Mouse (Mus musculus) limb, embryonic 10.5 days (tissue): ENCODE data around the gene Patl2. TPM values are rescaled to one million over a fixed set of nuclear protein-coding genes. Genes with fewer than 3 reads are reported as not detected.

Source experiments
- DNase-seq: peaks from one replicate; pipeline ENCODE4 v3.0.0-alpha.2; 2017; ENCODE audit warnings: low spot score
- H3K27ac ChIP-seq: fragments of 300-500 bp; sonication (generic); 2 replicates; pipeline ENCODE4 v1.5.1; 2016; ENCODE audit warnings: mild to moderate bottlenecking
- H3K27me3 ChIP-seq: fragments of 300-500 bp; sonication (generic); 2 replicates; pipeline ENCODE4 v1.6.1; 2016; ENCODE audit warnings: low read depth, mild to moderate bottlenecking; ENCODE audit not compliant: poor library complexity, severe bottlenecking
- H3K36me3 ChIP-seq: fragments of 300-500 bp; sonication (generic); 2 replicates; pipeline ENCODE4 v1.6.1; 2016; ENCODE audit warnings: mild to moderate bottlenecking, moderate library complexity
- H3K4me1 ChIP-seq: fragments of 300-500 bp; sonication (generic); 2 replicates; pipeline ENCODE4 v1.6.1; 2016
- H3K4me3 ChIP-seq: fragments of 300-500 bp; sonication (generic); 2 replicates; pipeline ENCODE4 v1.5.1; 2016; ENCODE audit warnings: mild to moderate bottlenecking, moderate library complexity
- H3K9me3 ChIP-seq: fragments of 300-500 bp; sonication (generic); replicated peaks from 2 replicates; pipeline ENCODE4 v1.6.1; 2016; ENCODE audit warnings: mild to moderate bottlenecking
- WGBS: fragments of 180-500 bp; shearing (Covaris S2); methylation state at CpG from one replicate; pipeline ENCODE4 v1.1.7; 2016; 5-methylcytosine and 5-hydroxymethylcytosine counted together
- polyA plus RNA-seq: library from polyadenylated mRNA; unstranded; fragments of >200 nt; fragmentation: Nextera tagmentation; extraction: Ambion mirVana; gene quantifications from 2 replicates; pipeline ENCODE4 v1.2.1, GENCODE M21; 2016

Patl2 gene
- polyA plus RNA-seq, 1 experiment from 2014 or later: not detected

DNA sequence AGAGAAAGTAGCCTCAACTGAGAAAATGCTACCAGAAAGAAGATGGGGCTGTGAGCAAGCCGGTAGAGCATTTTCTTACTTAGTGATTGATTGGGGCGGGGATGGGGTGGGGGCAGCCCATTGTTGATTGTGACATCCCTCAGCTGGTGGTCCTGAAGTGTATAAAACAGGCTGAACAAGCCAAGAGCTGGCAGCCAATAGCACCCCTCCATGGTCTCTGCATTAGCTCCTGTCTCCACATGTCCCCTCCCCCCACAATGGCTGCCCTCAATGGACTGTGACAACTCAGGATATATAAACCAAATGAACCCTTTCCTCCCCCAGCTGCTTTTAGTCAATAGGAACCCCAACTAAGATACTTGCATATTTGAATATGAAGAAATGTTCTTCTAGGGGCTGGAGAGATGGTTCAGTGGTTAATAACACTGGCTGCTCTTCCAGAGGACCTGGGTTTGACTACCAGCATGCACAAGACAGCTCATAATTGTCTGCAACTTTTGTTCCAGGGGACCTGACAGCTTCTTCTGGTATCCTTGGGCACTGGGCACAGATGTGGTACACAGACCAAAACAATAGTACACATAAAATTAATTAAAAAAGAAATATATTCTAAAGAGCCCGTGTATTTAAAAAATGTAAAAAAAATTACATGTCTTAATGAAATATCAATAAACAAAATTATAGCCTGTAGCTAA lies 24.7 kb upstream of the Patl2 start:
- H3K36me3 ChIP-seq: no peaks in the 10 kb centered on the region

DNA sequence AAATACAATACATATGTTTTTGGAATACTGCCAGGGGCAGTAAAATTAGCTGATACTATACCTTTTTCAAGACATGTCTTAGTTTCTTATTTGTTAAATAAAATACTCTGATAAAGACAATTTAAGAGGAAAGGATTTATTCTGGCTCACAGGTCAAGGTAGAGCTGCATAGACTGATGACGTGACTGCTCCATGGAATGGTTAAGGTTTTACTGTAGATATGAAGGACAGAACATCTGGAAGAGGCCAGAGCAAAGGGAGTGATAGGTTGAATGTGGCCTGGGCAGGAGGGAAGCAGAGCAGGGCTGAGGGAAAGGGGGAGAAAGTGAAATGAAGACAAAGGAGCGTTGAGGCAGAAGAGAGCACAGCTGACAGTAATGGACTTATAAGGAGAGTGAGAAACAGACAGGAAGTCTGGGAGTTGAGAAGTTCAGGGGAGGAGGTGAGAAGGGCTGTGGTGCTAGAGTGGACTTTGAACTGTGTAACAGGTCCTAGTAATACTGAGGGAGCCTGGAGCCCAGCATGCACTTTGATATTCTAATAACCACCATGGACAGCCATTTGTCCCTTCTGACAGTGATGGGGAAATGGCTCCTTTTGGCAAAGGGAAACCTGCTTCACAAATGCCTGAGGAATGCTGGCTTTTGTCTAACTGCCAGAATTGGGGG lies 20.6 kb upstream of the Patl2 start:
- H3K4me3 ChIP-seq: no peak overlapping the region
- H3K36me3 ChIP-seq: no peaks in the 10 kb centered on the region
- H3K27ac ChIP-seq: no peak overlapping the region
- no peaks in the 10 kb centered on the region for H3K9me3 ChIP-seq
- no peak for DNase-seq
- H3K27me3 ChIP-seq: no peaks in the 10 kb centered on the region
- no peaks in the 10 kb centered on the region for H3K4me1 ChIP-seq
- 50% methylated on average over 2 of the region's 2 CpGs for WGBS

More for the DNA sequence above, 24.7 kb upstream of the Patl2 start:
- WGBS: 69% methylated on average over 3 of the region's 3 CpGs
- no peak overlapping the region for H3K27ac ChIP-seq
- DNase-seq: no peak
- no peaks in the 10 kb centered on the region for H3K27me3 ChIP-seq
- H3K9me3 ChIP-seq: no peaks in the 10 kb centered on the region
- H3K4me3 ChIP-seq: no peak overlapping the region
- H3K4me1 ChIP-seq: no peaks in the 10 kb centered on the region

DNA sequence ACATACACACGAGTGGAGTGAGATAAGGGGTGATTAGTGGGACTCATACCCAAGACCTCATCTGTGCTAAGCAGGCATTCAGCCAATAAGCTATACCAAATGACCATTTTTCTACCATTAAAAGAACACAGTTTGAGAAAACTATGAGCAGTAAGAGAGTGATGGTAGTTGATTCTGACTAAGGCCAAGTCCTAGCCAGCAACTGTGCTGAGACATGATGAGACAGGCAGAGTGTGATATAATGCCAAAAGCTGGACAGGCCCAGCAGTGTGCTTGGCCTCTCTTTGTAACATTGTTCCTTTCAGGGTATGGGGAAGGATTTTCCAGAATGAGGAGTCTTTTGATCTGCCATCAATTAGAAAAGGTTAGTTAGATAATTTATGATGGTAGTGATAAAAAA lies 15.5 kb upstream of the Patl2 start:
- no peak overlapping the region for H3K27ac ChIP-seq
- H3K36me3 ChIP-seq: no peaks in the 10 kb centered on the region
- H3K27me3 ChIP-seq: no peaks in the 10 kb centered on the region
- H3K9me3 ChIP-seq: no peaks in the 10 kb centered on the region
- H3K4me3 ChIP-seq: no peak overlapping the region
- no peak for DNase-seq
- WGBS: 94% methylated on average over 1 of the region's 1 CpGs
- H3K4me1 ChIP-seq: no peaks in the 10 kb centered on the region

DNA sequence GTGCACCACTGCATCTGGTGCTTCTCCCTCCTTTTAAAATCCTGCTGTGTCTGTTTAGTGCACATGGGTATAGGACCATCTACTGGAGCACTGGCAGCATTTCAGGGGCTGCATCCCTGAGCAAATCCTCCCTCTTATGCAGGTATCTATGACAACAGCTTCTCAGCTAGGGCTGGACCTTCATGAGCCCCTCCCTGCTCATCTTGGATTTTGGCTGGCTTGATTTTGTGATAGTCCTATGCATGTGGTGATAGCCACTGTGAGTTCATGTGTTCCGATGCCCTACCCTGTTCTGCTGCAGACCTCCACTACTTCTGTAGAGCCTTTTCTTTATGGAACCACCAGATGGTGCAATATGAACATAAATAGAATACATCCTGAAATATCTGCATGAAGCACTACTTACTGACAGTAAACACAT lies 8.5 kb upstream of the Patl2 start:
- H3K27me3 ChIP-seq: no peaks in the 10 kb centered on the region
- no peak for DNase-seq
- H3K27ac ChIP-seq: no peak overlapping the region
- no peaks in the 10 kb centered on the region for H3K9me3 ChIP-seq
- H3K4me3 ChIP-seq: no peak overlapping the region
- no peaks in the 10 kb centered on the region for H3K4me1 ChIP-seq
- H3K36me3 ChIP-seq: no peaks in the 10 kb centered on the region
- 81% methylated on average over 1 of the region's 1 CpGs for WGBS

DNA sequence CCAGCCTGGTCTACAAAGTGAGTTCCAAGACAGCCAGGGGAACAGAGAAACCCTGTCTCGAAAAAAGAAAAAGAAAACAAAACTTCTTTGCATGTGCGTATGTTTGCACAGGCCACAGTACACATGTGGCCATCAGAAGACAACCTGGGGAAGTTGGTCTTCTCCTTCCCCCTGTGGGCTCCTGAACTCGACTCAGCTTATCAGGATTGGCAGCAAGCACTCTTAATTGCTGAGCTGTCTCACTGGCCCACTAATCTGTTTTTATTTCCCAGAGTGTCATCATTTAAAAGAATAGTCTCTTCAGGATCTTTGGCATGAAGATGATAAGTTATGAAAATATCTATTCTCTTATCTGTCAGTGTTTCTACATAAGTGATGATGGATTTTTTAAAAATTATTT lies 5.9 kb upstream of the Patl2 start:
- no peak overlapping the region for H3K27ac ChIP-seq
- H3K4me1 ChIP-seq: no peaks in the 10 kb centered on the region
- H3K27me3 ChIP-seq: no peaks in the 10 kb centered on the region
- no peaks in the 10 kb centered on the region for H3K36me3 ChIP-seq
- H3K4me3 ChIP-seq: no peak overlapping the region
- H3K9me3 ChIP-seq: no peaks in the 10 kb centered on the region
- 84% methylated on average over 3 of the region's 3 CpGs for WGBS
- no peak for DNase-seq

DNA sequence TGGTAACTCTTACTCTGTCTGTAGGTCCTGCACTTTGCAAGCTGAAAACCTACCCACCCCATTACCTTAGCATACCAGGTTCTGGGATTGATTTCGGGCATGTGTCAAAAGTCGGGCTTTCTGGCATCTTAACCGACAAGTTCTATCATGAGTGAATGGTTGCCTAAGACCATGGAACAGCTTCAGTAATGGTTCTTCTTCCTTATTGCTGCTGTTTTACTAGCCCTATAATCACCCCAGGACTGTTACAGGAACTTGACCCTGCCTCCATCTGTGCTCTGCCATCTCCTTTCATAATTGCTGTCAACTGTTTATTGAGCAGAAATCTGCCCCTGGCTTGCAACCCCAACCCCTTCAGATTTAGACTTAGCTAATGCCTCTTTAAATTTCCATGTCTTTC lies 762 bp upstream of the Patl2 start:
- DNase-seq: no peak
- Histone ChIP-seq H3K36me3 (no peaks in the 10 kb centered on the region), H3K4me1 (no peaks in the 10 kb centered on the region), H3K27ac (no peak overlapping the region), H3K4me3 (no peak overlapping the region), H3K27me3 (no peaks in the 10 kb centered on the region), H3K9me3 (no peaks in the 10 kb centered on the region)
- 89% methylated on average over 3 of the region's 3 CpGs for WGBS

DNA sequence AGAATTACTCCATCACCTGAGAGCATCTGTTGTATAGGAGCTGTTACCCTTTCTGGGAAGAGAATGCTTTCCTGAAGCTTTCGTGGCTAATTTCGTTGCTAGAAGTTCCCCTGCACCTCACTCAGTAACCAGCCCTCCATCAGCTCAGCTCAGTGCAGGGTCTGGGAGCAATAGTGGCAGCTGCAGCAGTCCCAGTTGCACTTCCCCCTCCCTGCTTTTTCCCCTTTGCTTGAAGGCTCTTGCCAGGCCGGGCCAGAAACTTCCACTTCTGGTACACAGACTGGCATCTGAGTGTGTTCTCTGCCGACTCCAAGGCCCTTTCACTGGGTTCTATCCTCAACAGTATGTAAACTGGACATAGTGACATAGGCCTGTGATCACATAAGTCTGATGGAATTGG lies 903 bp downstream of the Patl2 start:
- Histone ChIP-seq H3K4me1 (no peaks in the 10 kb centered on the region), H3K27ac (no peak overlapping the region), H3K36me3 (no peaks in the 10 kb centered on the region), H3K27me3 (no peaks in the 10 kb centered on the region), H3K4me3 (no peak overlapping the region), H3K9me3 (no peaks in the 10 kb centered on the region)
- 89% methylated on average over 4 of the region's 4 CpGs for WGBS
- no peak for DNase-seq

DNA sequence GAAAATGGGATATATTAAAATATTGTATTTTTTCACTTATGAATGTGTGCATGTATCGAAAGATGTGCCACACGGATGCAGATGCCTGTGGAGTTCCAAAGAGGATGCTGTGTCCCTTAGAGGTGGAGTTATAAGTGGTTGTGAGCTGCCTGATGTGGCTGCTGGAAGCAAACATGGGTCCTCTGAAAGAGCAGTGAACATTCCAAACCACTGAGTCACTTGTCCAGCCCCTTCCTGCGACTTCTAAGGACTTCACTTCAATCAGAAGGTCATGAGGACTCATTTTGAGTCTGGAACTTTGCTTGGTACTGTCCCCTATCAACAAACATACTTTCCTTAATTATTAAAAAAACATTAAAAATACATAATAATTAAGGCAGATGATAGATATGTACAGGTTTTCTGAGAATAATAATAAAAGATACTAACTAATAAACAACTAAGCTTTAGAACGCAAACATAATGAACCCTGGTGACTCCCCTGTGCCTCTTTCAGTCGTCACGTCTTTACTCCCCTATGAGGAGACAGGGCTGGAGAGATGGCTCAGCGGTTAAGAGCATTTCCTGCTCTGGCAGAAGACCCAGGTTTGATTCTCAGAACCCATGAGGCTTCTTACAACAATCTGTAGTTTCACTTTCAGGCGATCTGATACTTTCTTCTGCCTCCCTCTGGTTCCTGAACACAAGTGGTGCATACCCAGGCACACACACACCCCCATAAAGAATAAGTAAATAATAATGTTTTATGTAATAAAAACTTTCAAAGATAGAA lies 5.8 kb downstream of the Patl2 start:
- H3K4me1 ChIP-seq: no peaks in the 10 kb centered on the region
- H3K27ac ChIP-seq: no peak overlapping the region
- no peak overlapping the region for H3K4me3 ChIP-seq
- no peak for DNase-seq
- no peaks in the 10 kb centered on the region for H3K27me3 ChIP-seq
- H3K9me3 ChIP-seq: no peaks in the 10 kb centered on the region
- WGBS: 81% methylated on average over 8 of the region's 8 CpGs
- no peaks in the 10 kb centered on the region for H3K36me3 ChIP-seq

DNA sequence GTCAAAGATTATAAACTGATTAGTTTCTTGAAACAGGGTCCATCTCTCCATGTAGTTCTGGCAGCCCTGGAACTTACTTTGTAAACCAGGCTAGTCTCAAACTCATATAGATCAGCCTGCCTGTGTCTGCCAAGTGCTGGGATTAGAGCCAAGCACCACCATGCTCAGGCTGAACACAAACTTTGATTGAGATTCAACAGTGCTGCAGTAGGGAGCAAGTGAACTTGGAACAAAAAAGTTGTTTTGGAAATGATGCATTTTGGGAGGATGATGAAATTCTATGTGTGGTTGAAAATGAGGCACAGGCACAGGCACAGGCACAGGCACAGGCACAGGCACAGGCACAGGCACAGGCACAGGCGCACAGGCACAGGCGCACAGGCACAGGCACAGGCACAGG lies 13.8 kb downstream of the Patl2 start:
- no peaks in the 10 kb centered on the region for H3K27me3 ChIP-seq
- H3K9me3 ChIP-seq: no peaks in the 10 kb centered on the region
- no peaks in the 10 kb centered on the region for H3K4me1 ChIP-seq
- H3K27ac ChIP-seq: no peak overlapping the region
- H3K36me3 ChIP-seq: no peaks in the 10 kb centered on the region
- H3K4me3 ChIP-seq: no peak overlapping the region
- DNase-seq: no peak
- WGBS: 85% methylated on average over 2 of the region's 2 CpGs

DNA sequence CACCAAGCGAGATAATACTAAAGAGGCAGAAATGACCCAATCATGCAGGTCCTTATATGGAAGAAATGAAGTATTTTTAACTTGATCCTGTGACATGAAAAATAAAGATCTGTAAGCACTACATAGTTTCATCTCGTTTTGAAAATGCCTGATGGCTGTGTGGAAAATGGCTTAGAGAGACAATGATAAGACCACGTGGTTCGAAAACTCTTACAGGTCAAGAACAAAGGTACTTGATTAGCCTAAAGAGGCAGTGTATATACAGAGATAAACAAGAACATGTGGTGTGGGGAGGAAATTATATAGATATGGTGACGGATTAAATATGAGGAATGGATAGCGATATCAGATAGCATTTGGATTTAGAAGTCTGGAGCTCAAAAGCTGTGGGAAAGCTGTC lies 14.7 kb downstream of the Patl2 start:
- Histone ChIP-seq H3K4me1 (no peaks in the 10 kb centered on the region), H3K4me3 (no peak overlapping the region), H3K27me3 (no peaks in the 10 kb centered on the region), H3K36me3 (no peaks in the 10 kb centered on the region), H3K27ac (no peak overlapping the region), H3K9me3 (no peaks in the 10 kb centered on the region)
- DNase-seq: no peak
- 88% methylated on average over 6 of the region's 6 CpGs for WGBS

DNA sequence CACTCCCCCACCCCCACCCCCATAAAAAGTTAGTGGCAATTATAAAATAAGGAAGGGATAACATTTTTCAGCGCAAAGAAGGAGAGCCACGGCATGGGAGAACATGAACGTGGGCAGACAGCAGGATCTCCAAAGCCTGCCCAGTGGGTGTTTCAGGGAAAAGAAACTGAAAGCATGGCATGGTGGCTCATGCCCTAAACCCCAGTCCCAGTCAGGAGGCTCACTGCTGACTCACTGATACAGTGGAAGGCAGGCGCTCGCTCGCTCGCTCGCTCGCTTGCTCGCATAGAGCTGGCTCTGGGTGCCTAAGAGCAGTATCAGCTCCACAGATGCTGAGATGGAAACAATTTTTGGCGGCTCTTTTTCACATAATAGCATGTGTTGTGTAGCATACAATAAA lies 21.7 kb downstream of the Patl2 start:
- DNase-seq: no peak
- no peaks in the 10 kb centered on the region for H3K27me3 ChIP-seq
- H3K9me3 ChIP-seq: no peaks in the 10 kb centered on the region
- 87% methylated on average over 11 of the region's 11 CpGs for WGBS
- no peaks in the 10 kb centered on the region for H3K36me3 ChIP-seq
- no peak overlapping the region for H3K27ac ChIP-seq
- peaks cover 6% of the 10 kb centered on the region for H3K4me1 ChIP-seq
- H3K4me3 ChIP-seq: no peak overlapping the region

DNA sequence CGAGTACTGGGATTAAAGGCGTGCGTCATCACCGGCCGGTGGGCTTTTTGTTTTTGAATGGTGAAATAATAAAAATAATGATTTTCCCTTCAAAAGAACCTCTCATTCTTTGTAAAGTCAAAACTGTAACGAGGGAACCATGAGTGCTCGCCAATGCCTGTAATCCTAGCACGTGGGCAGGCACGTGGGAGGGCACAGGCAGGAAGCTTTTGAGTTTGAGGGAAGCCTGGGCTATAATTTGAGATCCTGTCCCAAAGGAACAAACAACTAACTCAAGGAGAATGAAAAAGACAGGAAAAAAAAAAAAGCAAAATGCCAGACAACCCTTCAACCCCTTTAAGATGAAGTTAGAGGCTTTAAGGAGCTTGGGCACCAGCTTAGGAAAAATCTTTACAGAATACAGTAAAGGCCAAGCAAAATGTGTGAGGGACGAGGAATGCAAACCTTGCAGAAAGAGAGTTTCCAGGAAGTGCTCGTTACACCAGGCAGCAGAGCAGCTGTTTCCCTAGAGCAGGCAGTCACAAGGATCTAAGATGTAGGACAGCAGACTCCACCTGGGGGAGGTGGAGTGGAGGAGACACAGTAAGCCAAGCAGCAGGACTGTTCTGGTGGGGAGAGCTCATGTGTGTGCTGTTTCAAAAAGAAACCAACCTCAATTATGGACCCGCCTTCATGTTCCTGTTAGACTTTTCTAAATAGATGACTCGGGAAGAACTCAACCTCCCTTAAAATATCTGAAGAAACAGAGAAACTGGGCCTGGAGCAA lies 22.4 kb downstream of the Patl2 start:
- no peak for DNase-seq
- no peaks in the 10 kb centered on the region for H3K27me3 ChIP-seq
- WGBS: 77% methylated on average over 13 of the region's 13 CpGs

DNA sequence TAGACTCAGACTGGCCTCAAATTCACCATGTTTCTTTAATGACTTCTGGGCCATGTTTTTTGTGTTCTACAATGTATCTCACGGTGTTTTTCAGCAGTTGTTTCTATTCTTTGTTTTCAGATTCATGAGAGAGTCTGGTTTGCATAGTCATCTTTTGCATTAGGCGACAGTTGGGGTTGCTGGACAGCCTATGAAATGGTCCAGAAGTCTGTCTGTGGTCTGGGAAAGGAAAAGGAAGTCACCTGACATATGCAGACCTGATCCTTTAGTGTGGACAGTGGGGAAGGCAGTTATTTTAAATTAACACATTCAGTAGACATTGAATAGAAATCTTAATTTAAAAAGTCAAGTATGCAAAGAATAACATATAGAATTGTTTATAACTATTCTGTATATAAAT lies 23.5 kb downstream of the Patl2 start:
- no peak overlapping the region for H3K27ac ChIP-seq
- DNase-seq: no peak
- no peaks in the 10 kb centered on the region for H3K9me3 ChIP-seq
- WGBS: 94% methylated on average over 2 of the region's 2 CpGs
- no peaks in the 10 kb centered on the region for H3K27me3 ChIP-seq
- no peak overlapping the region for H3K4me3 ChIP-seq
- H3K4me1 ChIP-seq: peaks cover 6% of the 10 kb centered on the region
- H3K36me3 ChIP-seq: no peaks in the 10 kb centered on the region

More for the DNA sequence above, 22.4 kb downstream of the Patl2 start:
- Histone ChIP-seq H3K27ac (no peak overlapping the region), H3K4me3 (no peak overlapping the region), H3K4me1 (peaks cover 6% of the 10 kb centered on the region), H3K36me3 (no peaks in the 10 kb centered on the region), H3K9me3 (no peaks in the 10 kb centered on the region)
